Mouse (Mus musculus) heart, adult 11 months (tissue): ENCODE data around the gene Coil.
"Not testable (repeated sequence)": the region's sequence is repeated elsewhere in the genome, so short reads cannot be mapped to it uniquely, and the experiment has no call there.

Experiments used
- DNase-seq: peaks from one replicate; pipeline ENCODE4 v3.0.0; 2022

Gene Coil

GRCm38 (mm10) chr11:89006404-89006803, 36.4 kb downstream of the Coil start:
- DNase-seq, result no peak

- DNase-seq, result no peak
These were observed 37.5 kb downstream of the Coil start for GRCm38 (mm10) chr11:89007582-89007981.

- DNase-seq, result no peak
These were observed 39.0 kb downstream of the Coil start for GRCm38 (mm10) chr11:89009066-89009465.

GRCm38 (mm10) chr11:89009496-89009895, 39.4 kb downstream of the Coil start:
- DNase-seq, result no peak

GRCm38 (mm10) chr11:89012241-89012640, 42.2 kb downstream of the Coil start:
- DNase-seq, result no peak

GRCm38 (mm10) chr11:89017514-89018182, 47.6 kb downstream of the Coil start:
- no peak for DNase-seq

- peak; percentile 91 for DNase-seq
These were observed 50.7 kb downstream of the Coil start for GRCm38 (mm10) chr11:89020681-89021305.

- DNase-seq, result no peak
These were observed 51.6 kb downstream of the Coil start for GRCm38 (mm10) chr11:89021687-89022086.

GRCm38 (mm10) chr11:89022120-89022731, 52.2 kb downstream of the Coil start:
- DNase-seq, result no peak

- no peak for DNase-seq
These were observed 53.4 kb downstream of the Coil start for GRCm38 (mm10) chr11:89023477-89023876.

- peak; percentile 99 for DNase-seq
These were observed 54.3 kb downstream of the Coil start for GRCm38 (mm10) chr11:89024181-89024881.

GRCm38 (mm10) chr11:89025603-89026002, 55.6 kb downstream of the Coil start:
- peak; percentile 94 for DNase-seq

GRCm38 (mm10) chr11:89026117-89026516, 56.1 kb downstream of the Coil start:
- peak; percentile 97 for DNase-seq

- peak; percentile 99 for DNase-seq
These were observed 57.9 kb downstream of the Coil start for GRCm38 (mm10) chr11:89027955-89028361.

GRCm38 (mm10) chr11:89028871-89029405, 58.9 kb downstream of the Coil start:
- peak; percentile 97 for DNase-seq

GRCm38 (mm10) chr11:89030552-89030951, 60.5 kb downstream of the Coil start:
- no peak for DNase-seq

- DNase-seq, result no peak
These were observed 61.1 kb downstream of the Coil start for GRCm38 (mm10) chr11:89031189-89031588.

- no peak for DNase-seq
These were observed 64.5 kb downstream of the Coil start for GRCm38 (mm10) chr11:89034592-89034991.

GRCm38 (mm10) chr11:89035552-89035951, 65.5 kb downstream of the Coil start:
- no peak for DNase-seq

- no peak for DNase-seq
These were observed 68.4 kb downstream of the Coil start for GRCm38 (mm10) chr11:89038496-89038895.

- peak; percentile 96 for DNase-seq
These were observed 69.3 kb downstream of the Coil start for GRCm38 (mm10) chr11:89039325-89039724.

- DNase-seq, result not testable (repeated sequence)
These were observed 71.0 kb downstream of the Coil start for GRCm38 (mm10) chr11:89041073-89041472.
